Comparison of ENCODE assay signal across 29 mouse cellular contexts in genomic region chr12:47052474-47052873, GRCm38 (mm10).
"Had no signal": no experiment of that assay in that cellular context is flagged by ENCODE, and none has a peak within 500 bp of the region (broad histone marks: within the 10 kb centered on the region; RNA-seq: fewer than 3 reads in every experiment).

No protein-coding gene starts in this region.

- ATAC-seq: forebrain, embryonic 13.5 days; forebrain, embryonic 14.5 days; forebrain, embryonic 15.5 days; forebrain, embryonic 16.5 days; forebrain, postnatal 0 days had no signal

- H3K4me2 ChIP-seq: embryonic facial prominence, embryonic 12.5 days; embryonic facial prominence, embryonic 13.5 days; embryonic facial prominence, embryonic 15.5 days; forebrain, embryonic 12.5 days; forebrain, embryonic 13.5 days; forebrain, embryonic 15.5 days had no signal

- H3K9me3 ChIP-seq: embryonic facial prominence, embryonic 10.5 days; embryonic facial prominence, embryonic 12.5 days; embryonic facial prominence, embryonic 13.5 days; embryonic facial prominence, embryonic 15.5 days; forebrain, embryonic 10.5 days; forebrain, embryonic 12.5 days; forebrain, embryonic 13.5 days; forebrain, embryonic 15.5 days had no signal

- H3K27ac ChIP-seq: embryonic facial prominence, embryonic 10.5 days; embryonic facial prominence, embryonic 12.5 days; embryonic facial prominence, embryonic 13.5 days; embryonic facial prominence, embryonic 15.5 days; forebrain, embryonic 10.5 days; forebrain, embryonic 12.5 days; forebrain, embryonic 13.5 days; forebrain, embryonic 15.5 days; gastrocnemius, adult 2 months; heart, adult 2 months had no signal

- H3K27me3 ChIP-seq: embryonic facial prominence, embryonic 12.5 days; embryonic facial prominence, embryonic 13.5 days; embryonic facial prominence, embryonic 15.5 days; forebrain, embryonic 12.5 days; forebrain, embryonic 13.5 days; forebrain, embryonic 15.5 days had no signal

- H3K9ac ChIP-seq: embryonic facial prominence, embryonic 12.5 days; embryonic facial prominence, embryonic 13.5 days; embryonic facial prominence, embryonic 15.5 days; forebrain, embryonic 12.5 days; forebrain, embryonic 13.5 days; forebrain, embryonic 15.5 days; forebrain, postnatal 0 days had no signal

- H3K4me1 ChIP-seq: embryonic facial prominence, embryonic 10.5 days; embryonic facial prominence, embryonic 12.5 days; embryonic facial prominence, embryonic 13.5 days; embryonic facial prominence, embryonic 15.5 days; forebrain, embryonic 10.5 days; forebrain, embryonic 12.5 days; forebrain, embryonic 13.5 days; forebrain, embryonic 15.5 days had no signal

- DNase-seq: cerebellum, adult 2 months; cerebellum, adult 8-10 months; cerebellum, adult 9-10 months; cerebellum, adult 9-11 months; cerebellum, postnatal 10 days; cerebellum, postnatal 14 days; cerebellum, postnatal 25 days; cerebellum, postnatal 36 days; embryo, embryonic 11 days; forebrain, postnatal 0 days; gastrocnemius, adult 2 months; gastrocnemius, postnatal 10 days; gastrocnemius, postnatal 14 days; gastrocnemius, postnatal 25 days; gastrocnemius, postnatal 36 days; heart, adult 11 months; heart, adult 18-20 months; heart, adult 2 months had no signal

- H3K36me3 ChIP-seq: embryonic facial prominence, embryonic 10.5 days; embryonic facial prominence, embryonic 12.5 days; embryonic facial prominence, embryonic 13.5 days; embryonic facial prominence, embryonic 15.5 days; forebrain, embryonic 10.5 days; forebrain, embryonic 12.5 days; forebrain, embryonic 15.5 days had no signal

- H3K4me3 ChIP-seq: embryonic facial prominence, embryonic 10.5 days; embryonic facial prominence, embryonic 12.5 days; embryonic facial prominence, embryonic 13.5 days; embryonic facial prominence, embryonic 15.5 days; erythroblast, embryonic 14.5 days; forebrain, embryonic 10.5 days; forebrain, embryonic 12.5 days; forebrain, embryonic 13.5 days; forebrain, embryonic 15.5 days; gastrocnemius, adult 2 months; heart, adult 2 months had no signal
